Mouse (Mus musculus): ENCODE data around the gene Bhlhe41. TPM values are rescaled to one million over a fixed set of nuclear protein-coding genes. Genes with fewer than 3 reads are reported as not detected.

The Bhlhe41 gene
- polyA plus RNA-seq, 1 experiment from 2014 or later = 8.5 TPM

Other genes with a start within 250 kb of the Bhlhe41 start
- not detected in 2 replicates for gene Tuba3b, start 249.8 kb downstream of the Bhlhe41 start, polyA plus RNA-seq (2014; fragmentation: Nextera tagmentation; extraction: Ambion mirVana)
- 10.0 and 12.5 TPM in 2 replicates for gene Rassf8, start 118.8 kb downstream of the Bhlhe41 start, polyA plus RNA-seq (2014; fragmentation: Nextera tagmentation; extraction: Ambion mirVana)
- 35.6 and 53.3 TPM in 2 replicates for gene Sspn, start 66.1 kb upstream of the Bhlhe41 start, polyA plus RNA-seq (2014; fragmentation: Nextera tagmentation; extraction: Ambion mirVana)

Measured in heart, embryonic 11.5 days (tissue).